Comparison of ENCODE assay signal across 11 mouse cellular contexts in the genomic region with DNA sequence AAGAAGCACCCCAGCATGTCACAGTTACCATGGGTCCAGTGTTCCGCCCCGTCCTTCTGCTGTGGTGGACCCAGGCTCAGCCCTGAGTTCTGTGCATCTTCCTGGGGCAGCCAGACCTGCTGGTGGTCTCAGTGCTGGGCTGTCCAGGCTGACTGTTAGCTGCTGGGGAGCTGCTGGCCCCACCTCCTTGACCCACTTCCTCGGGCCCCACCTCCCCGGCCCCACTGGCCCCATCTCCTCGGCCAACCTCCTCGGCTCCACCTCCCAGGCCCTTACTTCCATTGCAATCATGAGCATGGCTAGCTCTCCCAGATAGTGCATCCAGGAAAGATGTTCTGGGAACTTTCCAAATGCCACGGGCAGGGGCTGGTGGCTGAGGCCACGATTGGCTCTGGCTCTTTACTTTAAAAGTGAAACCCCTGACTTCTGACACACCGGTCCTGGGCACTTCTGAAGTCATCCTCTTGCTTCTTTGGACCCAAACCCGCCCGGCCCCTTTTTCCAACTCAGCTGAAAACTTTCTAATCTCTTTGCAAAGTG. TPM values are rescaled to one million over a fixed set of nuclear protein-coding genes. Genes with fewer than 3 reads are reported as not detected.
DNase-seq lines count a peak whose midpoint lies in the region; ATAC-seq and TF ChIP-seq lines count a peak whose summit lies in the region.
"Had no signal": no experiment of that assay in that cellular context is flagged by ENCODE, and none has a peak within 500 bp of the region (broad histone marks: within the 10 kb centered on the region; RNA-seq: fewer than 3 reads in every experiment).

No protein-coding gene starts in this region.

- H3K27ac ChIP-seq in hindbrain, postnatal 0 days = no peak overlapping the region
- H3K27ac ChIP-seq in hindbrain, embryonic 12.5 days = no peak overlapping the region
- H3K27ac ChIP-seq in CH12.LX (ENCODE audit: insufficient read depth, low read depth) = no peak overlapping the region
- H3K27ac ChIP-seq in liver, embryonic 11.5 days (ENCODE audit: low read depth, low read length) = no peak overlapping the region
- H3K27ac ChIP-seq: neural tube, embryonic 13.5 days; stomach, postnatal 0 days had no signal

- peak; percentile 35; the same call in 1 of the 2 replicates for ATAC-seq in hindbrain, postnatal 0 days
- ATAC-seq in hindbrain, embryonic 12.5 days (ENCODE audit: low FRiP score) = no peak
- no peak for ATAC-seq in liver, embryonic 11.5 days (replicated peaks; ENCODE audit: low FRiP score)
- no peak for ATAC-seq in cerebellum, adult (ENCODE audit: insufficient number of reproducible peaks, low FRiP score, low TSS enrichment)

- no peak for DNase-seq in hindbrain, postnatal 0 days (ENCODE audit: low spot score)
- no peak for DNase-seq in CH12.LX (ENCODE audit: extremely low read depth)
- peak; percentile 76 for DNase-seq in adrenal gland, adult 2 months
- DNase-seq in liver, embryonic 11.5 days (ENCODE audit: low spot score) = no peak
- DNase-seq in right cerebral cortex, postnatal 36 days (ENCODE audit: low spot score in 2 of 2) = no peak
- no peak for DNase-seq in left cerebral cortex, adult 18-20 months (ENCODE audit: low spot score in 2 of 2)
- DNase-seq: right cerebral cortex, postnatal 25 days had no signal

- dilution Hi-C loops in CH12.LX (cut with MboI; ENCODE audit: extremely low pct_ligation_motif_present, extremely low pct_unique_long_range_greater_than_20kb, low sequenced_read_pairs) = no loop called here

- 64% methylated on average over 11 of the region's 11 CpGs for WGBS in hindbrain, postnatal 0 days
- 71% methylated on average over 11 of the region's 11 CpGs for WGBS in hindbrain, embryonic 12.5 days
- WGBS in liver, embryonic 11.5 days = 39% methylated on average over 11 of the region's 11 CpGs

- no peak for TF ChIP-seq CTCF in hindbrain, postnatal 0 days (IDR thresholded peaks at IDR 0.05; ENCODE audit: low read depth)
- no peak for TF ChIP-seq CTCF in CH12.LX (conservative IDR thresholded peaks at IDR 0.05 in 1 of 2, IDR thresholded peaks at IDR 0.05 in 1 of 2; ENCODE audit: low read depth in 2 of 2, low read length in 2 of 2)

- no peak for TF ChIP-seq POLR2A in CH12.LX (IDR thresholded peaks at IDR 0.05; ENCODE audit: low read depth, low read length)

- no peak overlapping the region for H3K9ac ChIP-seq in hindbrain, postnatal 0 days (replicated peaks; ENCODE audit: low read length)
- no peak overlapping the region for H3K9ac ChIP-seq in hindbrain, embryonic 12.5 days
- no peak overlapping the region for H3K9ac ChIP-seq in CH12.LX (ENCODE audit: insufficient read depth, low read depth)
- H3K9ac ChIP-seq in liver, embryonic 11.5 days (ENCODE audit: low read depth, low read length) = no peak overlapping the region
- H3K9ac ChIP-seq: neural tube, embryonic 13.5 days had no signal

- H3K4me3 ChIP-seq in hindbrain, postnatal 0 days (ENCODE audit: low read length) = no peak overlapping the region
- H3K4me3 ChIP-seq in hindbrain, embryonic 12.5 days = no peak overlapping the region
- no peak overlapping the region for H3K4me3 ChIP-seq in CH12.LX (replicated peaks in 1 of 3; ENCODE audit: low read depth in 2 of 3, low read length in 2 of 3, poor library complexity in 1 of 3)
- peak overlapping the region; percentile 8 for H3K4me3 ChIP-seq in liver, embryonic 11.5 days (ENCODE audit: low read depth, low read length)
- H3K4me3 ChIP-seq: neural tube, embryonic 13.5 days had no signal

- in situ Hi-C loops in CH12.LX (cut with MboI; ENCODE audit: low pct_ligation_motif_present, low pct_unique_long_range_greater_than_20kb, low sequenced_read_pairs) = no loop called here

- no peaks in the 10 kb centered on the region for H3K36me3 ChIP-seq in hindbrain, postnatal 0 days (ENCODE audit: insufficient read depth, low read length)
- no peaks in the 10 kb centered on the region for H3K36me3 ChIP-seq in hindbrain, embryonic 12.5 days
- H3K36me3 ChIP-seq in CH12.LX (replicated peaks in 1 of 2; ENCODE audit: control insufficient read depth in 1 of 2, insufficient read depth in 1 of 2, low read length in 1 of 2) = no peaks in the 10 kb centered on the region
- H3K36me3 ChIP-seq in liver, embryonic 11.5 days (ENCODE audit: control insufficient read depth, insufficient read depth, low read length) = no peaks in the 10 kb centered on the region
- H3K36me3 ChIP-seq: neural tube, embryonic 13.5 days had no signal

- no peaks in the 10 kb centered on the region for H3K79me2 ChIP-seq in CH12.LX (replicated peaks; ENCODE audit: control insufficient read depth, extremely low read depth, insufficient read depth, poor library complexity, severe bottlenecking)

- H3K27me3 ChIP-seq in hindbrain, postnatal 0 days (ENCODE audit: insufficient read depth, low read length) = no peaks in the 10 kb centered on the region
- H3K27me3 ChIP-seq in hindbrain, embryonic 12.5 days = no peaks in the 10 kb centered on the region
- peaks cover 14% of the 10 kb centered on the region for H3K27me3 ChIP-seq in CH12.LX (replicated peaks)
- H3K27me3 ChIP-seq in liver, embryonic 11.5 days (replicated peaks; ENCODE audit: control insufficient read depth, insufficient read depth, low read length) = no peaks in the 10 kb centered on the region
- H3K27me3 ChIP-seq: neural tube, embryonic 13.5 days had no signal

- H3K4me2 ChIP-seq in hindbrain, postnatal 0 days (ENCODE audit: low read depth, low read length) = no peak overlapping the region
- H3K4me2 ChIP-seq in hindbrain, embryonic 12.5 days (replicated peaks) = no peak overlapping the region
- 0 out of 2 replicates have a peak overlapping the region, but pooled peaks have one; percentile 35 for H3K4me2 ChIP-seq in CH12.LX (ENCODE audit: insufficient read depth, low read depth, poor library complexity, severe bottlenecking)
- H3K4me2 ChIP-seq in liver, embryonic 11.5 days = peak overlapping the region; percentile 52
- H3K4me2 ChIP-seq: neural tube, embryonic 13.5 days had no signal

- peaks cover 3% of the 10 kb centered on the region; the same call in 1 of the 2 replicates for H3K9me3 ChIP-seq in hindbrain, postnatal 0 days (ENCODE audit: low read length)
- peaks cover 9% of the 10 kb centered on the region; the same call in 1 of the 2 replicates for H3K9me3 ChIP-seq in hindbrain, embryonic 12.5 days (replicated peaks)
- H3K9me3 ChIP-seq in CH12.LX (replicated peaks; ENCODE audit: low read length) = peaks cover 7% of the 10 kb centered on the region
- H3K9me3 ChIP-seq in liver, embryonic 11.5 days (ENCODE audit: control insufficient read depth, low read length) = no peaks in the 10 kb centered on the region; the same call in 1 of the 2 replicates
- H3K9me3 ChIP-seq: neural tube, embryonic 13.5 days had no signal

- TF ChIP-seq RAD21 in CH12.LX (IDR thresholded peaks at IDR 0.05; ENCODE audit: low read depth, low read length) = no peak

- H3K4me1 ChIP-seq in hindbrain, postnatal 0 days (ENCODE audit: insufficient read depth, low read length) = no peaks in the 10 kb centered on the region
- H3K4me1 ChIP-seq in hindbrain, embryonic 12.5 days = no peaks in the 10 kb centered on the region
- 0 out of 4 replicates have a peak, but pooled peaks cover 0 to 2% of the 10 kb centered on the region in 2 experiments for H3K4me1 ChIP-seq in CH12.LX (ENCODE audit: control insufficient read depth in 1 of 2, insufficient read depth in 2 of 2)
- H3K4me1 ChIP-seq in liver, embryonic 11.5 days (replicated peaks; ENCODE audit: control insufficient read depth, insufficient read depth, low read length) = peaks cover 4% of the 10 kb centered on the region
- H3K4me1 ChIP-seq: neural tube, embryonic 13.5 days had no signal

- TF ChIP-seq EP300 in CH12.LX (IDR thresholded peaks at IDR 0.05; ENCODE audit: low read length) = no peak

TF ChIP-seq in CH12.LX, 34 proteins besides CTCF, POLR2A, EP300 and RAD21:
- TF ChIP-seq ZKSCAN1 (IDR thresholded peaks at IDR 0.05; ENCODE audit: borderline replicate concordance, low read depth, low read length) = no peak

RNA-seq across cellular contexts. Expression of gene Brd7, which starts 47.5 kb away (rescaled TPM):
- 12.6 and 15.5 TPM in 2 replicates for total RNA-seq in hindbrain, postnatal 0 days (2014; rRNA removed)
- polyA plus RNA-seq in hindbrain, postnatal 0 days (2015; fragmentation: Nextera tagmentation; extraction: Ambion mirVana) = 57.8 and 65.5 TPM in 2 replicates
- 92.0 and 99.1 TPM in 2 replicates for polyA plus RNA-seq in hindbrain, embryonic 12.5 days (2016; fragmentation: Nextera tagmentation; extraction: Ambion mirVana)
- total RNA-seq in CH12.LX (2012; rRNA removed) (46.3 and 46.6 TPM in 2 replicates), CH12.LX (2014; rRNA removed) (31.9 and 41.1 TPM in 2 replicates)
- polyA plus RNA-seq in CH12.LX (2012; ENCODE audit: insufficient read length, low read depth) = 106 and 134 TPM in 2 replicates
- 10 to 100 TPM; 60.7 to 81.2 TPM for total RNA-seq in adrenal gland, adult 2 months (2021)
- 7.0 and 7.2 TPM in 2 replicates for polyA plus RNA-seq in adrenal gland, adult 2 months (2012; rRNA removed)
- 77.7 and 82.7 TPM in 2 replicates for polyA plus RNA-seq in liver, embryonic 11.5 days (2014; fragmentation: Nextera tagmentation; extraction: Ambion mirVana)
- 10 to 100 TPM; 51.1 to 53.5 TPM for total RNA-seq in left cerebral cortex, adult 18-20 months (2021)

Comparison
In these comparisons a context has a peak if more than half of its experiments do, and no peak if none do; other contexts are left out.
1. H3K4me2 ChIP-seq: peak in CH12.LX (single experiment) and liver, embryonic 11.5 days (single experiment); none in hindbrain, postnatal 0 days (single experiment) and hindbrain, embryonic 12.5 days (single experiment).